Mouse (Mus musculus) midbrain, embryonic 12.5 days (tissue): Measurements from ENCODE around the gene Klhl21. TPM values are rescaled to one million over a fixed set of nuclear protein-coding genes. Genes with fewer than 3 reads are reported as not detected.
"Not testable (repeated sequence)": the region's sequence is repeated elsewhere in the genome, so short reads cannot be mapped to it uniquely, and the experiment has no call there.

Experiments used
- ATAC-seq: fragments of 200-750 bp; cut with Nextera tagmentation; 2 replicates; pipeline ENCODE4 v1.8.0; 2017; ENCODE audit warnings: low read depth, moderate TSS enrichment, moderate library complexity; ENCODE audit not compliant: low FRiP score
- H3K27ac ChIP-seq: fragments of 300-500 bp; sonication (generic); replicated peaks from 2 replicates; pipeline ENCODE4 v1.5.1; 2016; ENCODE audit warnings: mild to moderate bottlenecking
- H3K27me3 ChIP-seq: fragments of 300-500 bp; sonication (generic); 2 replicates; pipeline ENCODE4 v1.6.1; 2016; ENCODE audit warnings: mild to moderate bottlenecking
- H3K36me3 ChIP-seq: fragments of 300-500 bp; sonication (generic); 2 replicates; pipeline ENCODE4 v1.6.1; 2016
- H3K4me1 ChIP-seq: fragments of 300-500 bp; sonication (generic); 2 replicates; pipeline ENCODE4 v1.6.1; 2016
- H3K4me2 ChIP-seq: fragments of 300-500 bp; sonication (generic); replicated peaks from 2 replicates; pipeline ENCODE4 v1.6.1; 2016; ENCODE audit warnings: mild to moderate bottlenecking, moderate library complexity
- H3K4me3 ChIP-seq: fragments of 300-500 bp; sonication (generic); 2 replicates; pipeline ENCODE4 v1.5.1; 2016; ENCODE audit warnings: mild to moderate bottlenecking
- H3K9ac ChIP-seq: fragments of 300-500 bp; sonication (generic); replicated peaks from 2 replicates; pipeline ENCODE4 v1.6.1; 2016; ENCODE audit warnings: mild to moderate bottlenecking, moderate library complexity
- H3K9me3 ChIP-seq: fragments of 300-500 bp; sonication (generic); 2 replicates; pipeline ENCODE4 v1.6.1; 2016; ENCODE audit warnings: mild to moderate bottlenecking
- WGBS: fragments of 180-500 bp; shearing (Covaris S2); methylation state at CpG from one replicate; pipeline ENCODE4 v1.1.7; 2016; 5-methylcytosine and 5-hydroxymethylcytosine counted together
- polyA plus RNA-seq: library from polyadenylated mRNA; unstranded; fragments of >200 nt; fragmentation: Nextera tagmentation; extraction: Ambion mirVana; gene quantifications from 2 replicates; pipeline ENCODE4 v1.2.1, GENCODE M21; 2016

Gene Klhl21
- polyA plus RNA-seq, 1 experiment from 2014 or later: 5.4 TPM

GRCm38 (mm10) chr4:152027524-152027923 lies 18.9 kb downstream of the Klhl21 start, which contains the start of gene Zbtb48:
Zbtb48 (minus strand) TSS chr4:152027671.
- peaks cover 46% of the 10 kb centered on the region for H3K4me1 ChIP-seq
- peak within 1 kb of the TSS; percentile 65 for H3K4me3 ChIP-seq

GRCm38 (mm10) chr4:152028456-152028855 lies 19.9 kb downstream of the Klhl21 start:
- H3K9me3 ChIP-seq: no peaks in the 10 kb centered on the region
- 61% methylated on average over 15 of the region's 15 CpGs for WGBS
- H3K4me2 ChIP-seq: peak overlapping the region; percentile 97
- H3K36me3 ChIP-seq: peaks cover 15% of the 10 kb centered on the region
- H3K27ac ChIP-seq: no peak overlapping the region
- ATAC-seq: no peak
- peak overlapping the region; percentile 70 for H3K9ac ChIP-seq
- peaks cover 11% of the 10 kb centered on the region for H3K27me3 ChIP-seq
- peaks cover 46% of the 10 kb centered on the region for H3K4me1 ChIP-seq
- H3K4me3 ChIP-seq: peak overlapping the region; percentile 65

More at GRCm38 (mm10) chr4:152027524-152027923, 18.9 kb downstream of the Klhl21 start, which contains the start of gene Zbtb48:
- ATAC-seq: peak; percentile 98
- Histone ChIP-seq H3K9ac (peak within 1 kb of the TSS; percentile 70), H3K27me3 (peaks cover 10% of the 10 kb centered on the region), H3K9me3 (no peaks in the 10 kb centered on the region), H3K27ac (peak within 1 kb of the TSS; percentile 52; the same call in 1 of the 2 replicates), H3K36me3 (peaks cover 25% of the 10 kb centered on the region), H3K4me2 (peak within 1 kb of the TSS; percentile 97)
- under 1% methylated on average over 35 of the region's 35 CpGs for WGBS

GRCm38 (mm10) chr4:152029087-152029486 lies 20.5 kb downstream of the Klhl21 start:
- Histone ChIP-seq H3K4me3 (no peak overlapping the region), H3K4me2 (peak overlapping the region; percentile 97; the same call in 1 of the 2 replicates)
- 46% methylated on average over 5 of the region's 5 CpGs for WGBS

GRCm38 (mm10) chr4:152029997-152030396 lies 21.4 kb downstream of the Klhl21 start:
- no peaks in the 10 kb centered on the region for H3K9me3 ChIP-seq
- no peak overlapping the region for H3K4me3 ChIP-seq
- no peak overlapping the region for H3K9ac ChIP-seq
- H3K27ac ChIP-seq: no peak overlapping the region
- WGBS: 79% methylated on average over 4 of the region's 4 CpGs
- peaks cover 41% of the 10 kb centered on the region for H3K4me1 ChIP-seq
- H3K27me3 ChIP-seq: peaks cover 15% of the 10 kb centered on the region
- peaks cover 3% of the 10 kb centered on the region; the same call in 1 of the 2 replicates for H3K36me3 ChIP-seq
- no peak for ATAC-seq
- no peak overlapping the region for H3K4me2 ChIP-seq

More at GRCm38 (mm10) chr4:152029087-152029486, 20.5 kb downstream of the Klhl21 start:
- Histone ChIP-seq H3K9ac (no peak overlapping the region), H3K27me3 (peaks cover 15% of the 10 kb centered on the region), H3K4me1 (peaks cover 46% of the 10 kb centered on the region), H3K27ac (no peak overlapping the region), H3K36me3 (peaks cover 9% of the 10 kb centered on the region; the same call in 1 of the 2 replicates), H3K9me3 (no peaks in the 10 kb centered on the region)
- no peak for ATAC-seq

- Histone ChIP-seq H3K4me3 (no peak overlapping the region), H3K9ac (no peak overlapping the region), H3K4me1 (peaks cover 19% of the 10 kb centered on the region), H3K9me3 (no peaks in the 10 kb centered on the region), H3K27ac (no peak overlapping the region), H3K36me3 (no peaks in the 10 kb centered on the region), H3K4me2 (no peak overlapping the region), H3K27me3 (peaks cover 15% of the 10 kb centered on the region)
- 89% methylated on average over 13 of the region's 13 CpGs for WGBS
- no peak for ATAC-seq
These were observed 24.3 kb downstream of the Klhl21 start for GRCm38 (mm10) chr4:152032922-152033321.

- 91% methylated on average over 6 of the region's 6 CpGs for WGBS
- not testable (repeated sequence) for ATAC-seq, H3K4me2 ChIP-seq, H3K9me3 ChIP-seq, H3K27ac ChIP-seq, H3K9ac ChIP-seq, H3K4me3 ChIP-seq, H3K36me3 ChIP-seq
- Histone ChIP-seq H3K4me1 (peaks cover 11% of the 10 kb centered on the region), H3K27me3 (peaks cover 15% of the 10 kb centered on the region)
These were observed 27.9 kb downstream of the Klhl21 start for GRCm38 (mm10) chr4:152036464-152036863.

- Histone ChIP-seq H3K4me3 (peak within 1 kb of the TSS; percentile 100), H3K36me3 (peaks cover 25% of the 10 kb centered on the region), H3K9ac (peak within 1 kb of the TSS; percentile 95), H3K27me3 (0 out of 2 replicates have a peak, but pooled peaks cover 4% of the 10 kb centered on the region), H3K4me1 (peaks cover 11% of the 10 kb centered on the region), H3K9me3 (no peaks in the 10 kb centered on the region), H3K4me2 (peak within 1 kb of the TSS; percentile 87), H3K27ac (peak within 1 kb of the TSS; percentile 30; the same call in 1 of the 2 replicates)
- ATAC-seq: peak; percentile 4; the same call in 1 of the 2 replicates
- WGBS: 50% methylated on average over 10 of the region's 10 CpGs
These were observed 29.8 kb downstream of the Klhl21 start, which contains the start of gene Tas1r1 for GRCm38 (mm10) chr4:152038225-152038984. Tas1r1 (minus strand) TSS chr4:152038568.

- ATAC-seq: peak; percentile 92
- Histone ChIP-seq H3K9me3 (no peaks in the 10 kb centered on the region), H3K4me2 (peak within 1 kb of the TSS; percentile 87), H3K27me3 (no peaks in the 10 kb centered on the region), H3K4me3 (peak within 1 kb of the TSS; percentile 100), H3K9ac (peak within 1 kb of the TSS; percentile 95), H3K4me1 (peaks cover 11% of the 10 kb centered on the region), H3K36me3 (peaks cover 33% of the 10 kb centered on the region), H3K27ac (peak within 1 kb of the TSS; percentile 30; the same call in 1 of the 2 replicates)
- WGBS: under 1% methylated on average over 75 of the region's 86 CpGs
These were observed 30.6 kb downstream of the Klhl21 start, which contains the start of gene Nol9 for GRCm38 (mm10) chr4:152038985-152039830. Nol9 (plus strand) TSS chr4:152039321.

GRCm38 (mm10) chr4:152039831-152040310 lies 31.3 kb downstream of the Klhl21 start:
- H3K27me3 ChIP-seq: no peaks in the 10 kb centered on the region
- peak overlapping the region; percentile 100 for H3K4me3 ChIP-seq
- H3K9ac ChIP-seq: peak overlapping the region; percentile 95
- peak overlapping the region; percentile 87 for H3K4me2 ChIP-seq
- 5% methylated on average over 25 of the region's 25 CpGs for WGBS
- peaks cover 40% of the 10 kb centered on the region for H3K36me3 ChIP-seq
- no peaks in the 10 kb centered on the region for H3K9me3 ChIP-seq
- peaks cover 11% of the 10 kb centered on the region for H3K4me1 ChIP-seq
- H3K27ac ChIP-seq: no peak overlapping the region
- ATAC-seq: peak; percentile 8; the same call in 1 of the 2 replicates

GRCm38 (mm10) chr4:152041924-152042641 lies 33.5 kb downstream of the Klhl21 start:
- peaks cover 11% of the 10 kb centered on the region for H3K4me1 ChIP-seq
- no peak for ATAC-seq
- peaks cover 60% of the 10 kb centered on the region for H3K36me3 ChIP-seq
- no peak overlapping the region for H3K27ac ChIP-seq
- no peak overlapping the region for H3K9ac ChIP-seq
- no peaks in the 10 kb centered on the region for H3K27me3 ChIP-seq
- 96% methylated on average over 22 of the region's 22 CpGs for WGBS
- H3K4me2 ChIP-seq: no peak overlapping the region
- H3K4me3 ChIP-seq: no peak overlapping the region
- H3K9me3 ChIP-seq: no peaks in the 10 kb centered on the region

- Histone ChIP-seq H3K9me3 (no peaks in the 10 kb centered on the region), H3K4me1 (peaks cover 11% of the 10 kb centered on the region), H3K36me3 (peaks cover 71% of the 10 kb centered on the region), H3K4me3 (no peak overlapping the region), H3K9ac (no peak overlapping the region), H3K4me2 (no peak overlapping the region), H3K27me3 (no peaks in the 10 kb centered on the region), H3K27ac (no peak overlapping the region)
- ATAC-seq: no peak
- WGBS: 87% methylated on average over 3 of the region's 3 CpGs
These were observed 34.6 kb downstream of the Klhl21 start for GRCm38 (mm10) chr4:152043171-152043570.
